Mouse (Mus musculus) myocyte (in vitro differentiated cells): ENCODE data around the gene Ttc30a1.

Source experiments
- MYOD1 ChIP-seq, 3 experiments: IDR thresholded peaks; one replicate each; pipeline ENCODE4 v1.6.1; 2011; ENCODE audit warnings: control low read depth in 2 of 3, low read depth in 2 of 3, mild to moderate bottlenecking in 2 of 3, moderate library complexity in 1 of 3; ENCODE audit not compliant: insufficient read length in 2 of 3, control insufficient read depth in 1 of 3
- POLR2A ChIP-seq: IDR thresholded peaks from one replicate; pipeline ENCODE4 v1.6.1; 2011; ENCODE audit warnings: low read depth, mild to moderate bottlenecking, control low read depth, moderate library complexity; ENCODE audit not compliant: insufficient read length
- POLR2AphosphoS2 ChIP-seq: IDR thresholded peaks from one replicate; pipeline ENCODE4 v1.6.1; 2011; ENCODE audit warnings: low read depth, control low read depth; ENCODE audit not compliant: insufficient read length
- TCF3 ChIP-seq: IDR thresholded peaks from one replicate; pipeline ENCODE4 v1.6.1; 2011; ENCODE audit warnings: low read depth, control low read depth; ENCODE audit not compliant: insufficient read length

DNA sequence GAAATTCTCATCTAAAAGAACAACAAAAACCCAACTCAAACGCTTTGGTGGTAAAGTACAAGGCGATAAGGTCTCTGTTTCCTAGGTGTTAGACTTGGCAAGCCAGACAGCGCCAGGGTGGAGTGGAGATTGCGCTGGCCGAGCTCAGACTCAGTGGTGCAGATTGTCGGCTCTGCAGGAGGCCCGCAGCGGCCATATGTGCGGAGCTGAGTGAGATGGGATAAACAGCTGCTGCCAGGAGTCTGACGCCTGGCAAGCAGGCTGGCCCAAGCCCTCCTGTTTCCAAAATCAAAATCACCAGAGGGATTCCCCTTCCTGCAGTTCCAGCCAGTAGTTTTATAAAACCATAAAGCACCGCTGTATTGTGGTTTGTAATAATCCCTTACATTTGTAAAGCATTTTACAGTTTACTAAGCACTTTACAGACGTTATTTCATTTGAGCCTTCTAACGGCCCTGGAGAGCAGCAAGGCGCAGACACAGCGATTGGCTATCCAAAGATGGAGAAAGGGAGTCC lies 21.9 kb downstream of the Ttc30a1 start:
- no peak for TF ChIP-seq POLR2AphosphoS2
- peak in 1 of 3 experiments; percentile 16 for TF ChIP-seq MYOD1 (IDR thresholded peaks at IDR 0.05; ENCODE audit: control insufficient read depth in 1 of 3, insufficient read length in 2 of 3, low read depth in 2 of 3)
- no peak for TF ChIP-seq TCF3
- no peak for TF ChIP-seq POLR2A
